Mouse (Mus musculus) C2C12 (cell line): ENCODE measurements around the gene Shank3. TPM values are rescaled to one million over a fixed set of nuclear protein-coding genes. Genes with fewer than 3 reads are reported as not detected.

Source experiments
- H3K27me3 ChIP-seq: one replicate; pipeline ENCODE4 v1.6.1; 2011; ENCODE audit not compliant: control insufficient read depth, insufficient read depth, insufficient read length
- H3K36me3 ChIP-seq: one replicate; pipeline ENCODE4 v1.6.1; 2011; ENCODE audit not compliant: control insufficient read depth, insufficient read depth
- H3K4me3 ChIP-seq: one replicate; pipeline ENCODE4 v1.5.1; 2011; ENCODE audit warnings: mild to moderate bottlenecking, control low read depth; ENCODE audit not compliant: poor library complexity, insufficient read depth, severe bottlenecking
- H3K79me2 ChIP-seq: one replicate; pipeline ENCODE4 v1.6.1; 2011; ENCODE audit not compliant: control insufficient read depth, insufficient read depth
- H3K79me3 ChIP-seq: one replicate; pipeline ENCODE4 v1.6.1; 2011; ENCODE audit warnings: low read depth, control low read depth
- H3ac ChIP-seq: one replicate; pipeline ENCODE3; 2011; ENCODE audit warnings: low read depth; ENCODE audit not compliant: control insufficient read depth, insufficient read length
- CEBPB ChIP-seq: IDR thresholded peaks from one replicate; pipeline ENCODE4 v1.6.1; 2011; ENCODE audit warnings: low read depth, mild to moderate bottlenecking, control low read depth, moderate library complexity
- CTCF ChIP-seq: IDR thresholded peaks from one replicate; pipeline ENCODE4 v1.5.1; 2011; ENCODE audit not compliant: control insufficient read depth, insufficient read depth, insufficient read length
- FOSL1 ChIP-seq: IDR thresholded peaks from one replicate; pipeline ENCODE4 v1.8.0; 2011; ENCODE audit warnings: mild to moderate bottlenecking, low read length; ENCODE audit not compliant: poor library complexity, insufficient read depth, severe bottlenecking
- MAX ChIP-seq: IDR thresholded peaks from one replicate; pipeline ENCODE4 v1.6.1; 2011; ENCODE audit warnings: mild to moderate bottlenecking, control low read depth
- MYOD1 ChIP-seq: IDR thresholded peaks from one replicate; pipeline ENCODE4 v1.6.1; 2011; ENCODE audit warnings: low read depth; ENCODE audit not compliant: control insufficient read depth, insufficient read length
- MYOG ChIP-seq: IDR thresholded peaks from one replicate; pipeline ENCODE4 v1.6.1; 2011; ENCODE audit not compliant: control insufficient read depth, insufficient read length; ENCODE audit errors: extremely low read depth
- USF1 ChIP-seq: IDR thresholded peaks from one replicate; pipeline ENCODE4 v1.6.1; 2011; ENCODE audit warnings: low read depth, mild to moderate bottlenecking, control low read depth, moderate library complexity
- polyA plus RNA-seq: library from polyadenylated mRNA; unstranded; fragments of >200 nt; fragmentation: generic; extraction: Trizol; gene quantifications from one replicate; pipeline ENCODE4 v1.2.1, GENCODE M21; 2012; ENCODE audit warnings: missing spikeins

Shank3 gene
- polyA plus RNA-seq, 1 experiment: 4.0 TPM

DNA sequence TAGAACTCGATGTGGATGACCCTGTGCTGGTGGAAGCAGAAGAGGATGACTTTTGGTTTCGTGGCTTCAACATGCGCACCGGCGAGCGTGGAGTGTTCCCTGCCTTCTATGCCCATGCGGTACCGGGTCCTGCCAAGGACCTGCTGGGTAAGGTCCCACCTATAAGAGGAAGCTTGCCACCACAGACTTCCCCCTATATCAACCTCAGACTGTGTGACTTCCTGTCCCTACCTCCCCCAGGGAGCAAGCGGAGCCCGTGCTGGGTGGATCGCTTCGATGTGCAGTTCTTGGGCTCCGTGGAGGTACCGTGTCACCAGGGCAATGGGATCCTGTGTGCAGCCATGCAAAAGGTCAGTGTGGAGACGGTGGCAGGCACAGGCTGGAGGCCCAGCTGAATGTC, 40.5 kb upstream of the Shank3 start:
- peaks cover 76% of the 10 kb centered on the region for H3K27me3 ChIP-seq
- no peaks in the 10 kb centered on the region for H3K79me2 ChIP-seq
- H3ac ChIP-seq: no peak overlapping the region
- H3K4me3 ChIP-seq: no peak overlapping the region
- no peaks in the 10 kb centered on the region for H3K79me3 ChIP-seq
- no peak for TF ChIP-seq USF1
- H3K36me3 ChIP-seq: no peaks in the 10 kb centered on the region

DNA sequence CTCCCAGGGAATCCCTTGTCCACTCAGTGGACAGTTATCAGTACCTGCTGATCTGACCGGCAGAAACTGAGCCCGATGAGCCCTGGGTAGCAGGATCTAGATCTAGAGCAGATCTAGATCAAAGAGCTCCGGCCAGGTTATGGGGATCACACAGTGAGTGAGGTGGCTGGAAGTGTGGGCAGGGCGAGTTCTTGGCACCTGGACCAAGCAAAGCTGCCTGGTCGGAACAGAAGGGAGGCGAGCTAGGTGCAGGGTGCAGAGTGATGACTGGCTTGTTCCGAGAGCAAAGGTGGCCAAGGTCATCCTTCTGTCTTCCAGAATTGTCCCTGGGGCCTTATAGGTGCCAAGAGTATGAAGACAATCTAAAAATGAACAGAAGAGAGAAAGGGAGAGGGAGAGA, 39.6 kb upstream of the Shank3 start:
- peaks cover 75% of the 10 kb centered on the region for H3K27me3 ChIP-seq
- H3K36me3 ChIP-seq: no peaks in the 10 kb centered on the region
- TF ChIP-seq FOSL1: no peak
- H3ac ChIP-seq: no peak overlapping the region
- H3K79me3 ChIP-seq: no peaks in the 10 kb centered on the region
- no peaks in the 10 kb centered on the region for H3K79me2 ChIP-seq
- no peak overlapping the region for H3K4me3 ChIP-seq

DNA sequence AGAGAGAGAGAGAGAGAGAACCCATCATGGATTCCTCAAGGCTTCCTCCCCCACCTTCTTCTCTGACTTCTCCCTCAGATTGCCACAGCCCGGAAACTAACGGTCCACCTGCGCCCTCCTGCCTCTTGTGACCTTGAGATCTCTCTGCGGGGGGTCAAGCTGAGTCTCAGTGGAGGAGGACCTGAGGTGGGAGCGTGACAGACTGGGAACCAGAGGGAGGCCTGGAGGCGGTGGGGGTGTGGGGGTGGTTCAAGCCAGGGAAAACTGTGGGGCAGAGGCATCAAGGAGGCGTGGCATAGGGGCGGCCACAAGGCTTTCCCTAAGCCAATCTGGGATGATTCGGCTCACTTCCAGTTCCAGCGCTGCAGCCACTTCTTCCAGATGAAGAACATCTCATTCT, 39.1 kb upstream of the Shank3 start:
- H3K27me3 ChIP-seq: peaks cover 70% of the 10 kb centered on the region
- TF ChIP-seq FOSL1 (no peak), MAX (no peak), USF1 (no peak), MYOD1 (no peak), MYOG (no peak), CTCF (no peak)

DNA sequence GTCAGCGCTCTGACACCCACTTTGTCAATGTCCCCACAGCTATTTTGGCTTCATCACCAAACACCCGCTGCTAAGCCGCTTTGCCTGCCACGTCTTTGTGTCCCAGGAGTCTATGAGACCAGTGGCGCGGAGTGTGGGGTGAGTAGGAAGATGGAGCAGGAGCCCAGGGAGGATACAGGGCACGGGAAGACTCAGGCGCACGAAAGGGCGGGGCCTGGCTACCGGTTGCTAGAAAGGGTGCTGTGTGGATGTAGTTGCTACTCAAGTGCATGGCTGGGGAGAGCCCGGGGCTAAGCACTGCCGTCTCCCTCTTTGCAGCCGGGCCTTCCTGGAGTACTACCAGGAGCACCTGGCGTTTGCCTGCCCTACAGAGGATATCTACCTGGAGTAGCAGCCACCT, 38.1 kb upstream of the Shank3 start:
- Histone ChIP-seq H3K4me3 (no peak overlapping the region), H3K27me3 (peaks cover 62% of the 10 kb centered on the region), H3ac (no peak overlapping the region), H3K36me3 (no peaks in the 10 kb centered on the region), H3K79me2 (no peaks in the 10 kb centered on the region), H3K79me3 (no peaks in the 10 kb centered on the region)
- no peak for TF ChIP-seq CEBPB

More for the DNA sequence above, 39.1 kb upstream of the Shank3 start:
- H3K4me3 ChIP-seq: no peak overlapping the region
- H3ac ChIP-seq: no peak overlapping the region
- H3K79me3 ChIP-seq: no peaks in the 10 kb centered on the region
- H3K79me2 ChIP-seq: no peaks in the 10 kb centered on the region
- H3K36me3 ChIP-seq: no peaks in the 10 kb centered on the region

DNA sequence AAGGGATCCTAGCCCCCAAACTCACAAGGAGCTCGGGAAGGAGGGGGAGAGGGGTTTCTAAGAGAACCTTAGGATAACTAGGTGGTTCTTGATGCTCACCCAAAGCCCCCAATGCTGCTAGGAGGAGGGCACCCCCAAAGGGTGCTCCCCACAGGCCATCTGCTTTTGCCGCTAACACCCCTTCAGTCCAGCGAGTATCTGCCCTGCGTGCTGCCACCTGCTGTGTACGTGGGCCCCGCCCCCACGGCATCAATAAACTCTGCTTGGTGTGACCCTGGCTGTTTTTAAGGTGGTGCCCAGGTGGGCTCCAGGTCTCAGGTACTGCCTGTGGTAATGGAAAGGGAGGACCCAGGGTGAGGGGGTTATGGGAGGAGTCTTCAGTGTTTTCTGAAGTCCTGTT, 37.2 kb upstream of the Shank3 start:
- no peaks in the 10 kb centered on the region for H3K36me3 ChIP-seq
- no peaks in the 10 kb centered on the region for H3K79me2 ChIP-seq
- no peak for TF ChIP-seq MYOD1
- no peak for TF ChIP-seq MYOG
- TF ChIP-seq FOSL1: no peak
- no peak for TF ChIP-seq CTCF
- TF ChIP-seq MAX: no peak
- no peak for TF ChIP-seq CEBPB
- TF ChIP-seq USF1: no peak
- H3K4me3 ChIP-seq: no peak overlapping the region
- peaks cover 55% of the 10 kb centered on the region for H3K27me3 ChIP-seq
- no peaks in the 10 kb centered on the region for H3K79me3 ChIP-seq
- no peak overlapping the region for H3ac ChIP-seq

DNA sequence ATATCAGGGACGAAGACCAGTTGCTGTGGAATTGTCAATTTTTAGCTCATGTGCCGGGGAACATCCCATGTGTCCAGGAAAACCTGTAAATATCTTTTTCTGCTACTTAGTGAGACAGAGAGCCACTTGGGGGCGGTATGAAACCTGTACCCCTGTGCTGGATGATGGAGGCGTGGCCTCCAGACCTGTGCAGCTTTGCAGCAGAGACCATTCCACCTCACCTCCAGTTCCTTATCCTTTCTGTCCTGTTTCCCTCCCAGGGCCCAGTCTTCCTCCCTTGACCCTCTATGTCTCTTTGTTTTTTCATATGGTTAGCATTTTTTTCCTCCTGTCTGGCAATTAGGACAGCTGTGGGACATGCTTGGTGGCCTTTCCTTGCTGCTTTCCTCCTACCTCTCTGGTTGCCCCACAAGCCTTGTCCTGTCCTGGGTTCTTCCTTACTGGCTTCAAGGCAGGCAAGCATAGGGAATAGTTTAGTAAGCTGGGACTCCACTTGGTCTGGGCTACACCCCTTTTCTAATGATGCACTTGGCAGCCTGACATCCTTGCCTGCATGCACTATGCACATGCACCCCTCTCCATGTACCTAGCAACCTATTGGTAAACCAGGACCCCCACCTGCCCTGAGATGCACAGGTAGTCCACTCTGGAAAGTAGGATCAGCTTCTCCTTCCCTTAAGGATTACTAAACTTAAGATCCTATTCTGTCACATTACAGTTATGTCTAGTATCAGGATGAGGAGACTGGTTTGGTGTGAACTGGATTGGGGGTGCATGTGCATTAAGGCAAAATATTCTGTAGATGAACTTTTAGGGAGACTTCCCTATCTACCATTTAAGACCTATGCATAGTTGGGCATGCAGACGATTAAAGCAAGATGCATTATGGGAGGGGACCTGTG, 35.8 kb upstream of the Shank3 start:
- Histone ChIP-seq H3K79me2 (no peaks in the 10 kb centered on the region), H3K4me3 (no peak overlapping the region), H3K79me3 (no peaks in the 10 kb centered on the region), H3ac (no peak overlapping the region), H3K27me3 (peaks cover 41% of the 10 kb centered on the region), H3K36me3 (no peaks in the 10 kb centered on the region)
- no peak for TF ChIP-seq FOSL1
- no peak for TF ChIP-seq MYOG
- TF ChIP-seq MYOD1: no peak
- peak; percentile 12 for TF ChIP-seq CTCF
- TF ChIP-seq MAX: no peak
- no peak for TF ChIP-seq USF1
- TF ChIP-seq CEBPB: no peak
